Mouse (Mus musculus) heart, postnatal 0 days (tissue): Measurements from ENCODE around the gene Pank3.

ENCODE experiments used
- CTCF ChIP-seq: IDR thresholded peaks from 2 replicates; pipeline ENCODE4 v1.5.1; 2016; ENCODE audit warnings: antibody characterized with exemption, control low read depth, low read depth
- EP300 ChIP-seq: IDR thresholded peaks from 2 replicates; pipeline ENCODE4 v1.6.1; 2016; ENCODE audit warnings: antibody characterized with exemption, low read depth

DNA sequence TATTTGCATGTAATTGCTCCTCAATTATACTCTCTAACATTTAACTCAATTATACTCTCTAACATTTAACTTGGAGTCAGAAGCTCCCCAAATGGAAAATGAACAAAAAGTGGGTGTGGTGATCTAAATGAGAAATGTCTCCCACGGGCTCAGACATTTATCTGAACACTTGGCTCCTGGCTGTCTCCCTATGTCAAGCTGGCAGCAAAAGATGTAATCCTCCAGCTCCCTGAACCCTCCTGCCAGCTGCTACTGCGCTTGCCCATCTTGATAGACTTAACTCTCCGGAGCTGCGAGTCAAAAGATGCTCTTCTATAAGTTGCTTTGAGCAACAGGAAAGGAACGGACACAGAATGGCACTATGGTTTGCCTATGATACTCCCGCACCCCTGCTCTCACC lies 24.7 kb upstream of the Pank3 start:
- TF ChIP-seq CTCF (no peak), EP300 (no peak)
